Mouse (Mus musculus): ENCODE measurements around the gene Dusp8. TPM values are rescaled to one million over a fixed set of nuclear protein-coding genes. Genes with fewer than 3 reads are reported as not detected.

Gene Dusp8
- 88.4 and 113 TPM in 2 replicates for polyA plus RNA-seq (2012; rRNA removed)

GRCm38 (mm10) chr7:142095183-142095931 lies at the start of gene Dusp8:
Gene Dusp8 (minus strand): TSS chr7:142095843.

GRCm38 (mm10) chr7:142144507-142144906 lies 48.9 kb upstream of the Dusp8 start, which contains the start of gene Gm45337:
Gene Gm45337 (minus strand): TSS chr7:142144607.

GRCm38 (mm10) chr7:142135934-142136333 lies 40.3 kb upstream of the Dusp8 start, which contains the start of gene Gm39115:
Gene Gm39115 (minus strand): TSS chr7:142136034.

GRCm38 (mm10) chr7:142120629-142121028 lies 25.0 kb upstream of the Dusp8 start, which contains the start of gene Gm45618:
Gene Gm45618 (minus strand): TSS chr7:142120729.

GRCm38 (mm10) chr7:142060931-142061565 lies 34.6 kb downstream of the Dusp8 start, which contains the start of gene Mob2:
Gene Mob2 (minus strand): TSS chr7:142061065.

Other genes with a start within 250 kb of the Dusp8 start
- 71.5 and 82.1 TPM in 2 replicates for gene Tollip, start 177.3 kb downstream of the Dusp8 start, polyA plus RNA-seq (2012; rRNA removed)
- 128 and 141 TPM in 2 replicates for gene Brsk2, start 146.1 kb downstream of the Dusp8 start, polyA plus RNA-seq (2012; rRNA removed)
- 39.0 and 41.2 TPM in 2 replicates for gene Mob2, start 34.8 kb downstream of the Dusp8 start, polyA plus RNA-seq (2012; rRNA removed)
- gene Gm45618, start 24.9 kb upstream of the Dusp8 start, polyA plus RNA-seq (2012; rRNA removed): not detected in 2 replicates
- not detected in 2 replicates for gene Gm39115, start 40.2 kb upstream of the Dusp8 start, polyA plus RNA-seq (2012; rRNA removed)
- not detected in 2 replicates for gene Gm45337, start 48.8 kb upstream of the Dusp8 start, polyA plus RNA-seq (2012; rRNA removed)
- gene Gm29735, start 61.3 kb upstream of the Dusp8 start, polyA plus RNA-seq (2012; rRNA removed): not detected in 2 replicates
- not detected in 2 replicates for gene Gm4553, start 69.9 kb upstream of the Dusp8 start, polyA plus RNA-seq (2012; rRNA removed)
- not detected in 2 replicates for gene Krtap5-2, start 80.2 kb upstream of the Dusp8 start, polyA plus RNA-seq (2012; rRNA removed)
- gene Gm10153, start 94.5 kb upstream of the Dusp8 start, polyA plus RNA-seq (2012; rRNA removed): not detected in 2 replicates
- gene Krtap5-3, start 105.5 kb upstream of the Dusp8 start, polyA plus RNA-seq (2012; rRNA removed): not detected in 2 replicates
- gene Gm7579, start 116.0 kb upstream of the Dusp8 start, polyA plus RNA-seq (2012; rRNA removed): 0.13 TPM in 1 of 2 replicates, not detected in the other
- gene Krtap5-5, start 134.1 kb upstream of the Dusp8 start, polyA plus RNA-seq (2012; rRNA removed): not detected in 2 replicates
- gene Gm40460, start 145.2 kb upstream of the Dusp8 start, polyA plus RNA-seq (2012; rRNA removed): not detected in 2 replicates
- gene Gm2431, start 162.5 kb upstream of the Dusp8 start, polyA plus RNA-seq (2012; rRNA removed): not detected in 2 replicates
- not detected in 2 replicates for gene Gm4559, start 178.5 kb upstream of the Dusp8 start, polyA plus RNA-seq (2012; rRNA removed)
- gene Krtap5-1, start 201.3 kb upstream of the Dusp8 start, polyA plus RNA-seq (2012; rRNA removed): not detected in 2 replicates
- not detected in 2 replicates for gene Krtap5-4, start 207.7 kb upstream of the Dusp8 start, polyA plus RNA-seq (2012; rRNA removed)

All from central nervous system, embryonic 18 days (tissue).